Mouse (Mus musculus) bone marrow macrophage, adult 2 months (primary cell): ENCODE results near the gene Actl6b.

Source experiments
- CTCF ChIP-seq: IDR thresholded peaks from 2 replicates; pipeline ENCODE4 v1.5.1; 2012; ENCODE audit warnings: low read depth, mild to moderate bottlenecking, low read length, moderate library complexity
- POLR2A ChIP-seq: IDR thresholded peaks from 2 replicates; pipeline ENCODE4 v1.6.1; 2012; ENCODE audit warnings: mild to moderate bottlenecking, low read depth, low read length, borderline replicate concordance

DNA sequence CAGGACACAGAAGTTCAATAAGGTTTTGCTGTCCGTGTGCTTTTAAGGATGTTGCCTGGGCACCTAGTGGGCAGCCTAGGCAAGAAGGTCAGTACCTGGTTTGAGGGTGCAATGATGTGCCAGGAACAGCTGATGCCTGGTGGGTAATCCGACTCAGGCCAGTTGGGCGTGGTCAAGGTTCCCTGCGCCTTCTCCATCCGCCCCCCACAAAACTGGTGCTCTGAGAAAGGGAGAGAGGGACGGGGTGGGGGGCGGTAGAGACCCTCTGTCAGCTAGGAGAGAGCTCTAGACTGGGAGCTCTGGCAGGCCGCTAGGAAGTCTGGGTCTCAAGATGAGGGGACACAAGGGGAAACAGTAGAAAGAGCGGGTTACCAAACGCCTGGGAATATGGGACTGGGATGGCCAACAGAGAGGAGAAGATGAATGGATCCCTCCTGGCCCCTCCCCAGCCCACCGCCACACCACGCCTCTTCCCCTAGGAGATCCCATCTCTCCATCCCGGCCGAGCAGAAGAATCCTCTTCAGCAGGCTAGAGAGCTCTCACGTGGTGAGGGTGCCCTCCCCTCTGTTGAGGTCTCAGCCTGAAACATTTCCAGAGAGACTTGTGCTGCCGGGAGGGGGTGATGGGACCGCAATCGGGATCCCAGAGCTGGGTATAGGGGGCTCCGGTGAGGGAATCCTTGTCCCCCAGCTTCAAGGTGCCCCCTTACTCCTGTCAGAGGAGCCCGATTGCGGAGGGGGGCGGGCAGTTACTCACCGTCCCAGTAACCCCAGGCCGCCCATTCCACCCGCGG, 54.7 kb downstream of the Actl6b start:
- TF ChIP-seq CTCF: no peak
- TF ChIP-seq POLR2A: no peak
